Mouse (Mus musculus) testis, postnatal 10 days (tissue): Measurements from ENCODE around the gene Parpbp.
A peak's percentile ranks its signal among the peaks of the same experiment; 100 is the strongest.

ENCODE experiments used
- DNase-seq: peaks from one replicate; pipeline ENCODE4 v3.0.0; 2021; ENCODE audit warnings: low spot score

The Parpbp gene

GRCm38 (mm10) chr10:88146707-88147477, at the start of gene Parpbp, which contains the start of gene Nup37:
Gene Parpbp (minus strand): TSS chr10:88146941.
Gene Nup37 (plus strand): TSS chr10:88146992.
- DNase-seq: peak; percentile 93

- DNase-seq: no peak
These were observed 20.8 kb upstream of the Parpbp start for GRCm38 (mm10) chr10:88167438-88168077.

DNA sequence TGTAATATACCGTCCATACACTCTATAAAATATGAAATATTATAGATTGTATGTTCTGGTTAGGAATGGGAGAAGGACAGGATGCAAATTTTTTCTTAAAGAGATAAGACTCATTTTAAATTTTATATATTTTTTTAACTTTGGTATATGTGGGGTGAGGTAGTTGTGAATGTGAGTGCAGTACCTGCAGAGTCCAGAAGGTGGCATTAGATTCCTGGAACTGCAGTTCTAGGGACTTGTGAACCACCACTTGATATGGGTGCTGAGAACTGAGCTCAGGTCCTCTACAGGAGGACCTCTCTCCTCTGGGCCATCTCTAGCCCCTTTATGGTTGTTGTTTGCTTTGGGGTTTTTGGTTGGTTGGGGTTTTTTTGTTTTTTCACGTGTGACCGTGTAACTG, 19.4 kb upstream of the Parpbp start:
- DNase-seq: peak; percentile 47

DNA sequence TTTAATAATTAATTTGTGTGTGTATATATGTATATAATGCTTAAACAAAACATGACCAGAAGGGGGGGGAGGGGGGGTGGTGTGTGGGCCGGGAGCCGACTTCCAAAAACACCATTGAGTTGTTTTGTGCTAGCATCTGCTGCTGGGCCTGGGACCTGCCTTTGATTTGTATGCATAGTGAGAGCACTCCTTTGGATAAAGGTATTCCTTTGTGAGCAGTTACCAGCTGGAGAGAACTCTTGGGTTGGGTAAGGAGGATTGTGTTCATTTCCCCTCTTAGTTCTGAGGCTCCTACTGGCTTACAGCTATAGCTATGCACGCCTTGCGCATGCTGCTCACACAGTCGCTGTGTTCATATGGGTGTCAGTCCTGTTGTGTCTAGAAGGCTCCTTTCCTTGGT, 15.9 kb upstream of the Parpbp start:
- no peak for DNase-seq

GRCm38 (mm10) chr10:88162096-88162495, 15.4 kb upstream of the Parpbp start:
- no peak for DNase-seq

GRCm38 (mm10) chr10:88151658-88152057, 4.9 kb upstream of the Parpbp start:
- no peak for DNase-seq

DNA sequence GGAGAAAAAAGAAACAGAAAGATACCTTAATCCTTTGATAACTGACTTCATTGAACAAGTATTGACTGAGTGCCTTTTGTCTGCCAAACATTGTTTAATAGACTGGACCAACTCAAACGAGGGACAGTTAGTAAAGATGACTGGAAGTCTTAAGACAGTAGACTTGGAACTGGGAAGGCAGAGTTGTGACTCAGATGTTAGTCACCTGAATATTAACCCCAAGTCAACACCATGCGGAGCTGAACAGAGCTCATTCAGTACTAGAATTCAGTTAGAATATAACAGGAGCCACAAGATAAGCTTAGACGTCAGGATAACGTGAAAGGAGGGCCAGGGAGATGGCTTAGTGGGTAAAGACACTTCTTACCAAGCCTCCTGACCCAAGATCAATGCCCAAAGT, 3.6 kb upstream of the Parpbp start:
- no peak for DNase-seq

- DNase-seq: no peak
These were observed 554 bp downstream of the Parpbp start for GRCm38 (mm10) chr10:88146187-88146586.

GRCm38 (mm10) chr10:88135630-88136029, 11.1 kb downstream of the Parpbp start:
- no peak for DNase-seq

DNA sequence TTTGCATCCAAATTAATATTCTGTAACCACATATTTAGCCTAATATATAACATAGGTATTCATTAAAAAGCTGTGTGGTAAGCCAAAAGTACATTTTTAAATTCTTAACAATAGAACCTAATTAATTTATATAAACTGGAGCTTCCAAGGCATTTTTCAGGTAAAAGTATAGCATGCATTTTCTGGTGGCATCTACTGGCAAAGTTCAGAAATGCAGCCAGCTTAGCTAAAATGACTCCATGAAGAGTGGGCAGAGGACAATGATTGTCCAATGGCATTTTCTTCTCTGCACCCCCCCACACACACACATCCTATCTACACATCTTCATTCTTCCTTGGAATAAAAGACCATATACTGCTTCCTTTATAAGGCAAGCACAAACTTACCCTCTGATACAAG, 27.0 kb downstream of the Parpbp start:
- DNase-seq: no peak

DNA sequence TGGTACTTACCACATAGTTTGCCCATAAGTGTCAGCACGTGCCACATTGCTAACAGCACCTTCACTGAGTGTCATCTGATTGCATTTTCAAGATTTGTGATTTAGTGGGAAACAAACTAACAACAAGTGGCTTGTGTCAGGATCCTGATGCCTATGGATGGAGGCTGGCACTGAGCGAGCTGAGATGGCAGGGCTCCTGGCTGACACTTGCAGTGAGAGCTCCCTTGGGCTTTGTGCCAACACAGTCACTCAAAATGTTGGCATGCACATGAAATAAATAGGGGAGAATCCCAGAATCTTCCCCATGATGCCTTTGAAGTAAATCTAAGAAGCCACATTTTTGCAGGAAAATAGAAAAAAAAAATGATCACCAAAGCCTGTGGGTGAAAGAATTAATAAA, 33.5 kb downstream of the Parpbp start:
- no peak for DNase-seq

- no peak for DNase-seq
These were observed 40.6 kb downstream of the Parpbp start for GRCm38 (mm10) chr10:88106169-88106568.

GRCm38 (mm10) chr10:88090772-88091171, 56.0 kb downstream of the Parpbp start, which contains the start of gene Pmch:
Gene Pmch (plus strand): TSS chr10:88091072.
- no peak for DNase-seq

GRCm38 (mm10) chr10:88067377-88067776, 79.4 kb downstream of the Parpbp start:
- no peak for DNase-seq

GRCm38 (mm10) chr10:88064872-88065271, 81.9 kb downstream of the Parpbp start:
- no peak for DNase-seq

GRCm38 (mm10) chr10:88063436-88063835, 83.3 kb downstream of the Parpbp start:
- no peak for DNase-seq

- DNase-seq: no peak
These were observed 89.6 kb downstream of the Parpbp start for GRCm38 (mm10) chr10:88056950-88057649.

- no peak for DNase-seq
These were observed 92.3 kb downstream of the Parpbp start for GRCm38 (mm10) chr10:88054233-88054985.

- no peak for DNase-seq
These were observed 100.5 kb downstream of the Parpbp start for GRCm38 (mm10) chr10:88046098-88046771.

- no peak for DNase-seq
These were observed 102.4 kb downstream of the Parpbp start for GRCm38 (mm10) chr10:88044297-88044696.
